Mouse (Mus musculus): Measurements from ENCODE around the gene Prkcq. TPM values are rescaled to one million over a fixed set of nuclear protein-coding genes. Genes with fewer than 3 reads are reported as not detected.

The Prkcq gene
- polyA plus RNA-seq, 1 experiment from 2014 or later = 2.3 TPM

GRCm38 (mm10) chr2:11300362-11300761 is 128.5 kb downstream of the Prkcq start:
- ATAC-seq (ENCODE audit: low FRiP score) (no peak), DNase-seq (ENCODE audit: low spot score, missing footprints) (no peak)
- H3K4me2 ChIP-seq = no peak overlapping the region
- no peaks in the 10 kb centered on the region for H3K4me1 ChIP-seq (ENCODE audit: control insufficient read depth, insufficient read depth, low read length)
- no peak overlapping the region for H3K9ac ChIP-seq (ENCODE audit: low read length)
- no peaks in the 10 kb centered on the region for H3K27me3 ChIP-seq (ENCODE audit: control insufficient read depth, insufficient read depth, low read length)
- H3K9me3 ChIP-seq (ENCODE audit: control insufficient read depth, low read length) = no peaks in the 10 kb centered on the region
- H3K4me3 ChIP-seq (ENCODE audit: low read depth, low read length) = no peak overlapping the region
- H3K27ac ChIP-seq (ENCODE audit: low read depth, low read length) = no peak overlapping the region
- 88% methylated on average over 6 of the region's 6 CpGs for WGBS
- no peaks in the 10 kb centered on the region for H3K36me3 ChIP-seq (ENCODE audit: control insufficient read depth, insufficient read depth, low read length)

GRCm38 (mm10) chr2:11320241-11320640 is 148.3 kb downstream of the Prkcq start:
- 47% methylated on average over 10 of the region's 10 CpGs for WGBS
- no peak overlapping the region for H3K9ac ChIP-seq (ENCODE audit: low read length)
- H3K4me2 ChIP-seq = no peak overlapping the region
- no peak overlapping the region for H3K4me3 ChIP-seq (ENCODE audit: low read depth, low read length)
- DNase-seq (ENCODE audit: low spot score, missing footprints) (no peak), ATAC-seq (ENCODE audit: low FRiP score) (no peak)
- H3K36me3 ChIP-seq (ENCODE audit: control insufficient read depth, insufficient read depth, low read length) = no peaks in the 10 kb centered on the region
- H3K9me3 ChIP-seq (ENCODE audit: control insufficient read depth, low read length) = no peaks in the 10 kb centered on the region
- no peak overlapping the region for H3K27ac ChIP-seq (ENCODE audit: low read depth, low read length)
- H3K27me3 ChIP-seq (ENCODE audit: control insufficient read depth, insufficient read depth, low read length) = no peaks in the 10 kb centered on the region
- no peaks in the 10 kb centered on the region for H3K4me1 ChIP-seq (ENCODE audit: control insufficient read depth, insufficient read depth, low read length)

DNA sequence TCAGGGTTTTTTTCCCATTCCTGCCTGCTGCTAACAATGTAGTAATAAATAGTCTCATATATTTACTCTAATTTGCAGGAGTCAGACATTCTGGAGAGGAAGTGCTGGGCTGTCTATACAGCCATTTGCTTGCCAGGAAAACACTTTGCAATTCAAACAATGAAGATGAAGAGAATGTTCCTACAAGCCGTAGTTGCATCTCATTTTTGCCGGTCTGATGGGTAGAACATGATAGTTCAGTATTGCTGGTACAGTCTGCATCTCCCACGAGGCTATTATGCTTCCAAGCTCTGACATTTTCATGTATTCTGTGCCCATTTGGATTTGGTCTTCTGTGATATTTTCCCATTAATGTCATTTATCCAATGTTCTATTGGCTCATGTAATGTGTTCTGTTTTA is 150.5 kb downstream of the Prkcq start:
- Histone ChIP-seq H3K27ac (ENCODE audit: low read depth, low read length) (no peak overlapping the region), H3K4me1 (ENCODE audit: control insufficient read depth, insufficient read depth, low read length) (no peaks in the 10 kb centered on the region), H3K9ac (ENCODE audit: low read length) (no peak overlapping the region), H3K4me3 (ENCODE audit: low read depth, low read length) (no peak overlapping the region), H3K9me3 (ENCODE audit: control insufficient read depth, low read length) (no peaks in the 10 kb centered on the region), H3K36me3 (ENCODE audit: control insufficient read depth, insufficient read depth, low read length) (no peaks in the 10 kb centered on the region), H3K27me3 (ENCODE audit: control insufficient read depth, insufficient read depth, low read length) (no peaks in the 10 kb centered on the region), H3K4me2 (no peak overlapping the region)
- 82% methylated on average over 3 of the region's 3 CpGs for WGBS
- DNase-seq (ENCODE audit: low spot score, missing footprints) (no peak), ATAC-seq (ENCODE audit: low FRiP score) (no peak)

DNA sequence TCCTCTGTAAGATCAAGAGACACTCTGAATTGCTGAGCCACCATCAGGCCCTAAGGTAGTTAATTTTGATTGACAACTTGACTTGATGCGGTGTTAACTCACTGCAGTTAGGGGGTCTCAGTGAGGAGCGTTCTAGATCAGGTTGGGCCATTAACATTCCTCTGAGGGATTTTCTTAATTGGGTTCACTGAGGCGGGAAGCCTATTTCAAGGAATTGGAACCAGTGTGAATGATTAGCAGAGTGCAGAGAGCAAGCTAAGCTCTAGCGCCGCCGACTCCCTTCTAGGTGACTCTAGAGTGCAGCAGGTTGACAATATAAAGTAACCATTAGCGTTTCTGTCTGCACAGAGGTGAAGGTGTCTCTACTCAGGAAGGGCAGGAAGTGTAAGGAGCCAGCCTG is 155.4 kb downstream of the Prkcq start:
- DNase-seq (ENCODE audit: low spot score, missing footprints) = no peak
- Histone ChIP-seq H3K4me2 (no peak overlapping the region), H3K4me1 (ENCODE audit: control insufficient read depth, insufficient read depth, low read length) (no peaks in the 10 kb centered on the region), H3K27me3 (ENCODE audit: control insufficient read depth, insufficient read depth, low read length) (no peaks in the 10 kb centered on the region), H3K36me3 (ENCODE audit: control insufficient read depth, insufficient read depth, low read length) (no peaks in the 10 kb centered on the region), H3K4me3 (ENCODE audit: low read depth, low read length) (no peak overlapping the region), H3K27ac (ENCODE audit: low read depth, low read length) (no peak overlapping the region), H3K9me3 (ENCODE audit: control insufficient read depth, low read length) (no peaks in the 10 kb centered on the region), H3K9ac (ENCODE audit: low read length) (no peak overlapping the region)
- ATAC-seq (ENCODE audit: low FRiP score) = no peak
- 66% methylated on average over 7 of the region's 7 CpGs for WGBS

GRCm38 (mm10) chr2:11329407-11330224 is 157.7 kb downstream of the Prkcq start:
- Histone ChIP-seq H3K36me3 (ENCODE audit: control insufficient read depth, insufficient read depth, low read length) (no peaks in the 10 kb centered on the region), H3K27ac (ENCODE audit: low read depth, low read length) (no peak overlapping the region), H3K4me1 (ENCODE audit: control insufficient read depth, insufficient read depth, low read length) (no peaks in the 10 kb centered on the region), H3K9me3 (ENCODE audit: control insufficient read depth, low read length) (no peaks in the 10 kb centered on the region), H3K4me2 (no peak overlapping the region), H3K4me3 (ENCODE audit: low read depth, low read length) (no peak overlapping the region), H3K27me3 (ENCODE audit: control insufficient read depth, insufficient read depth, low read length) (no peaks in the 10 kb centered on the region), H3K9ac (ENCODE audit: low read length) (no peak overlapping the region)
- no peak for ATAC-seq (ENCODE audit: low FRiP score)
- WGBS = 70% methylated on average over 10 of the region's 10 CpGs
- DNase-seq (ENCODE audit: low spot score, missing footprints) = no peak

GRCm38 (mm10) chr2:11331528-11332446 is 159.9 kb downstream of the Prkcq start:
- H3K36me3 ChIP-seq (ENCODE audit: control insufficient read depth, insufficient read depth, low read length) = no peaks in the 10 kb centered on the region
- H3K9ac ChIP-seq (ENCODE audit: low read length) = no peak overlapping the region
- DNase-seq (ENCODE audit: low spot score, missing footprints) (peak; percentile 94), ATAC-seq (ENCODE audit: low FRiP score) (peak; percentile 78)
- no peaks in the 10 kb centered on the region for H3K4me1 ChIP-seq (ENCODE audit: control insufficient read depth, insufficient read depth, low read length)
- H3K27ac ChIP-seq (ENCODE audit: low read depth, low read length) = no peak overlapping the region
- no peak overlapping the region for H3K4me2 ChIP-seq
- no peaks in the 10 kb centered on the region for H3K27me3 ChIP-seq (ENCODE audit: control insufficient read depth, insufficient read depth, low read length)
- 28% methylated on average over 11 of the region's 11 CpGs for WGBS
- no peak overlapping the region for H3K4me3 ChIP-seq (ENCODE audit: low read depth, low read length)
- H3K9me3 ChIP-seq (ENCODE audit: control insufficient read depth, low read length) = no peaks in the 10 kb centered on the region

DNA sequence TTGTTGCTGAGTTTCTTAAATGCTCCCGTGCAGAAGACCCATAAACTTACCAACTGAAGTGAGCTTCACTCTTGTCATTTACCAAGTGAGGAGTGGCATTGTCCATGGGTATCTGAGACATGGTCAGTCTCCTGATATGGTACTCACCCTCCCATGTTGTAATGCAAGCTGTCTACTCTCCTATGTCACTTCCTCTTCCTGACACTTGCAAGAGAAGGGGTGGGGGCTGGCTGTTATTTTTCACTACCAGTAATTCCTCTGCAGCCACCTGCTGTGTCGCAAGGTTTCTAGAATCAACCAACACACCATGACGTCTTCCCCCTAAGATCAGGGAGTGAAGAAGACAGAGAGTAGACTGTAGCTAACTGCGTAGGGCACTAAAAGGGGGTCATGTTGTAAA is 160.6 kb downstream of the Prkcq start:
- 83% methylated on average over 4 of the region's 4 CpGs for WGBS

GRCm38 (mm10) chr2:11333301-11334017 is 161.6 kb downstream of the Prkcq start:
- 67% methylated on average over 14 of the region's 14 CpGs for WGBS
- Histone ChIP-seq H3K4me2 (no peak overlapping the region), H3K36me3 (ENCODE audit: control insufficient read depth, insufficient read depth, low read length) (no peaks in the 10 kb centered on the region), H3K4me3 (ENCODE audit: low read depth, low read length) (no peak overlapping the region), H3K9ac (ENCODE audit: low read length) (no peak overlapping the region), H3K4me1 (ENCODE audit: control insufficient read depth, insufficient read depth, low read length) (no peaks in the 10 kb centered on the region), H3K27me3 (ENCODE audit: control insufficient read depth, insufficient read depth, low read length) (no peaks in the 10 kb centered on the region), H3K27ac (ENCODE audit: low read depth, low read length) (no peak overlapping the region), H3K9me3 (ENCODE audit: control insufficient read depth, low read length) (no peaks in the 10 kb centered on the region)
- ATAC-seq (ENCODE audit: low FRiP score) (no peak), DNase-seq (ENCODE audit: low spot score, missing footprints) (no peak)

More for the DNA sequence above, 160.6 kb downstream of the Prkcq start:
- ATAC-seq (ENCODE audit: low FRiP score) (no peak), DNase-seq (ENCODE audit: low spot score, missing footprints) (no peak)
- H3K27me3 ChIP-seq (ENCODE audit: control insufficient read depth, insufficient read depth, low read length) = no peaks in the 10 kb centered on the region
- H3K4me2 ChIP-seq = no peak overlapping the region
- no peaks in the 10 kb centered on the region for H3K9me3 ChIP-seq (ENCODE audit: control insufficient read depth, low read length)
- H3K4me3 ChIP-seq (ENCODE audit: low read depth, low read length) = no peak overlapping the region
- no peaks in the 10 kb centered on the region for H3K4me1 ChIP-seq (ENCODE audit: control insufficient read depth, insufficient read depth, low read length)
- no peak overlapping the region for H3K27ac ChIP-seq (ENCODE audit: low read depth, low read length)
- no peaks in the 10 kb centered on the region for H3K36me3 ChIP-seq (ENCODE audit: control insufficient read depth, insufficient read depth, low read length)
- H3K9ac ChIP-seq (ENCODE audit: low read length) = no peak overlapping the region

All from midbrain, embryonic 11.5 days (tissue).